Mouse (Mus musculus): ENCODE data around the gene Brms1.
"Not testable (repeated sequence)": the region's sequence is repeated elsewhere in the genome, so short reads cannot be mapped to it uniquely, and the experiment has no call there.

Gene Brms1

DNA sequence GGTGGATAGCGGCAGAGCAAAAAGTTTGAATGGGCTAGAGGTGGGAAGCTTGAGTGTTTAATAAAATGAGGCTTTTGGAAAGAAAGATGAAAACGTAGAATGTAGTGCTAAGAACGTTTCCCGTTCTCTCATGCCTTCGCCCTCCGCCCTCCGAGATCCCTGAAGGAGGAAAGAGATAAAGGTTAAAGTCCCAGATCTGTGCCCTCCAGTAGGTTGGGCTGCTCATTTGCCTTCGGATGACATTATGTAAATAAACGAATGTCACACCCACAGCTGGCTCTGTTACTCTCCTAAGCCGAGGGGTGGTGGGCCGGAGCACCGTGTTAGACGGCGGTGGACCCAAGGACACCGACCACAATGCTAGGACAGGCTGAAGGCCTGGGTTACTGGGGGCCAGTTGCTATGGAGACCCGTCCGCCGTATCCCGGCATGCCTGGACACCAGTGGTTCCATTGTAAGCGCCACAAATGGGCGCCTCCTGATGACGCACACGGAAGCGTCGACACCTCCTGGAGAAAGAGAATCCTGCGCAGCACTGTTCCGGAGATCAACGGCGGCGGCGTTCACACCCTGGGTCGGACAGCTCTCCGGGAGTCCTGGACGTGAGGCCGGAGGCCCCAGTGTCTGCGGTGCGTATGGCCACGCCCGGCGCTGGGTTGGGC is at the start of gene Brms1:
Gene Brms1, plus strand, starts transcription at position 493 of the 662 bp plus-strand sequence.
- DNase-seq: peak; percentile 99

DNA sequence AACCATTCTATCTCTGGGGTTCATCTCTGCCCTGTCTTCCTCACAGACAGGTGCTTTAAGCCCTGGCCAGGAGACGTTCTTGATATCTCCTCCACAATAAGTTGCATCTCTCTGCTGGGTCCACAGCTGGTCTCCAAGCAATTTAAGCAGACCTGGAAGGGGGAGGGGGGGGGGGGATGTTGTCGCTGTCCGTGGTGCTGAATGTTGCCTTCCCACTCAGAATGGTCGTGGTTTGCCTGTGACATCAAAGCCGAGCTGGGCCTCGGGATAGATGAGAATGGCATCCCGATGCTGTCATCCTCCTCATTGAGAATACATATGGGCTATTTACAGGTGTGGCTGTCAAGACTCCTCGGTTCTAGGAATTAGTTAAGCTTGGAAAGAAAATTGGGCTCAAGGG is 48.8 kb upstream of the Brms1 start:
- no peak for DNase-seq

DNA sequence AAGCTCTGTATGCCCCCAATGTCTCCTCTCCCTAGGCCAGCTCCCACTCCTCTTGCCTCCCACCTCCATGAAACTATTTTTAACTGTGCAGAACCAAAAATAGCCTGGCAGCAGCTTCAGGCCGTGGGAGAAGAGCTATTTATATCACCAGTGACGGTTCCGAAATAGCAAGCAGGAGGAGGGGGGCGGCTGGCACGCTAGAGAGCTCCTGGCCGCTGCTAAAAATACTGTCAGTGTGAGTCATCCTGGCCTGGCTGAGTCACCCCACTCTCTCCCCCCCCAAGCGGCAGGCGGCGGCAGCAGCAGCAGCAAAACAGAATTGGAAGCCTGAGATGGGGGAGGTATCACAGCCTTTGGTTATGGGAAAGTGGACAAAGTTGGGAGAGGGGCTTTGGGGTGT is 48.2 kb upstream of the Brms1 start:
- DNase-seq: peak; percentile 98

DNA sequence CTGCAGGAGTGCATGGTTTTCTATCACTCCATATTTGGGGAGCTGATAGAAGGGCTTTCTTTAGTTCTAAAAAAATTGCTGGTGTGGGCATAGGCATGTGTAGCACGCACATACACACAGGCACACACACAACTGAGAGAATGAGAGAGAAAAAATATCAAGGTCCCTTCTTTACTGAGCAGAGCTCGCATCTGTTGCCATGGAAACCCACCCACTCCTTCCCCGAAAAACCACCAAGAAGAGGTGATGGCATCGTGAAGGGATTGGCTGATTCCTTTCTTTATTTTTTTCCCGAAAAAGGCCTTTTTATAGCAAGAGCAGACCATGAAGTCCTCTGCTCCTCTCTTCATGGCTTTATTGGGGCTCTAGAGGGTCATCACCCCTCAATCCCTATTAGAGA is 47.1 kb upstream of the Brms1 start:
- DNase-seq: no peak

DNA sequence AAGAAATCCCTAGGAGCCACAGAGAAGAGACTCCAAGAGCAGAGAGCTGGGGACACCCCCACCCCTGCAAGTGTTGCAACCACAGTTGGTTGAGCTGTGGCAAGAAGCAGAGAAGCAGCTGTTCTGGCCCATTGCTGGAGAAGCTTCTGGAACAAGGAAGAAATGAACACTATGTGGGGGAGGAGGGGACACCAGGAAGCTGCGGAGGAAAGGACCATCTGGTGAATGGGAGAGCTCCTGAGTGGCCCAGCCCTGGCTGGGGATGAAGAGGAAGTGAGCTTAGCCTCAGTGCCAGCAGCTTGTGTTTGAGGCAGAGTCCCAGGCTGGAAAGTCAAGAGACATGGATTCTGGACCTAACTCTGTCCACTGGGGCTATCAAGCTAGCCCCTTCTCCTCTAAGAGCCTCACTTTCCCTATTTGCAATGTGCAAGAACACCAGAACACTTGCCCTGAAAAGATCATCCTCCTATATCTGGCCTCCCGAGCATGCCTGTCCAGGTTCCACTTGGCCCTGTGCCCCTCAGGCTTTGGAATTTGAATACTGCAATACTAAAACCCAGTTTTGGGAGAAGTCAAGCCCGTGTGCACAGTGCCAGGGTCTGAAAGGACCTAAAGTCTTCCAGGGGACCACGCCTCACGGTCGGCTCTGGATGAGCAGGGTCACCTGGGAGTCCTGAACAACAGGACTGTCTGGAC is 41.6 kb upstream of the Brms1 start:
- no peak for DNase-seq

DNA sequence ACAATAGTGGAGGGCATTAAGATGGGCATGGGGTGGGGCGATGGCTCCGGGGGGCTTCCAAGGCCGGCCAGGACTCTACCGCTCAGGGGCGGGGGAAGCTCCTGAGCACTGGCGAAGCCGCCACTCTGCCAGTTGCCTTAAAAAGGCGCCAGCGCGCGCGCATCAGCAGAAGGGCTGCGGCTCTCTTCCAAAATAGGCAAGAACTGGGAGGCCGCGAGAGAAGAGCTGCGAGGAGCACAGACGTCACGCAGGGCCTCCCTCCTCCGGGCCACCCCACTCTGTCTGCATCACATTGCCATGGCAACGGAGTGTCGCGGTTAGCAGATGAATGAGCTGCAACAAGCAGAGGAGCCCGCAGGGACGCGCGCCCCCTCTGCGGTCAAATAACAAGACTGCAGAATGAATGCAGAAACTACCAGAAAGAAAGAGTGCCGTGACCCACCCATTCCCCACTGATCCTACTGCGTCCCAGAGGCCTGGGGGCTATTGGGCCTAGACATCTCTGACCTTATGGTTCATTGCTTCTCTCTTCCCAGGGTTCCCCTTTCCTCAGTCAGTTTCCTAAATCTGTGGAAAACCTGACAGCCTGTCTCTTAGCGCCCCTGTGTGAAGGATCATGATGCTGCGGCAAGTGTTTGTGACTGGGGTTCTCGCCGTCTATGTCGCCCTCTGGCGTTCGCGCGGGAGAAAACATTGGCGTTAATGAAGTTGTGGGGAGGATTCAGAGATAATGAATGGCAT is 39.3 kb upstream of the Brms1 start:
- peak; percentile 95 for DNase-seq

DNA sequence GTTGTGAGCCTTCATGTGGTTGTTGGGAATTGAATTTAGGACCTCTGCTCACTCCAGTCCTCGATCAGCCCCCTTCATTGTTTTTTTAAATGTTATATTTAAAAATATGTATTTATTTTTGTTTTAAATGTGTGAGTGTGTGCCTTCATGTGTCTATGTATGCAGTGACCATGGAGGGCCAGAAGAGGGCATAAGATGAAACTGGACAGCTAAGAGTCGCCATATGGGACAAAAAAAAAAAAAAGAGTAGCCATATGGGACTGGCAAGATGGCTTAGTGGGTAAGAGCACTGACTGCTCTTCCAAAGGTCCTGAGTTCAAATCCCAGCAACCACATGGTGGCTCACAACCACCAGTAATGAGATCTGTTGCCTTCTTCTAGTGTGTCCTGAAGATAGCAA is 37.5 kb upstream of the Brms1 start:
- not testable (repeated sequence) for DNase-seq

DNA sequence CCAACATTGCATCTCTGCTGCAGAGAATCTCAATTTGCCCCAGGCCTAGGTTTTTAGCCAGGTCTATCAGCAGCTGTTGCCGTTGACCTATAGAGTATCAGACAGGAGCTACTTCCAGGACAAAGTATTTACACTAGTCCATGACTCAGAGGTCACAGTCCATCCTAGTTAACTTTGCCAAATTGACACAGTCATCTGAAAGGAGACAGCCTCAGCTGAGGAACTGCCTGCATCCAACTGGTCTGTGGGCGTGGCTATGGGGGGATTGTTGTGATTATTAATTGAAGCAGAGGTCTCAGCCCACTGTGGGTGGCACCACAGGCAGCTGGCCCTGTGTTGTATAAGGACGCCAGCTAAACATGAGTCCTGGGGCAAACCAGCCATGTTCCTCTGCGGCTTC is 36.2 kb upstream of the Brms1 start:
- DNase-seq: no peak

DNA sequence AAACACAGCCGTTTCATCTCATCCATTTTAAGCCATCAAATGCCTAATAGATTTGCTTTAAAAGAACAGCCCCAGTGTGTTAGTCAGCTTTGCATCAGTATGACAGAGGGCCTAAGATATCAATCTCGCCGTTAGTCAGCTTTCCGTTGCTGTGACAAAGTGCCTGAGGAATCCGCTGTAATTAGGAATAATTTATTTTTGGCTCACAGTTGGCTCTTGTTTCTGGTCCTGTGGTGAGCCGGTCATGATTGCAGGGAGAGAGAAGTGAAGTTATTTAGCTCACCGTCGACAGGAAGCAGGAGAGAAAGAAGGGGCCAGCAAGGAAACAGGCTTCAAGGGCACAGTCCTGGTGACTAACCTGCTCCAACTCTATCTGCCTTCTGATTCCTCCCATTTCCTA is 28.0 kb upstream of the Brms1 start:
- DNase-seq: no peak

DNA sequence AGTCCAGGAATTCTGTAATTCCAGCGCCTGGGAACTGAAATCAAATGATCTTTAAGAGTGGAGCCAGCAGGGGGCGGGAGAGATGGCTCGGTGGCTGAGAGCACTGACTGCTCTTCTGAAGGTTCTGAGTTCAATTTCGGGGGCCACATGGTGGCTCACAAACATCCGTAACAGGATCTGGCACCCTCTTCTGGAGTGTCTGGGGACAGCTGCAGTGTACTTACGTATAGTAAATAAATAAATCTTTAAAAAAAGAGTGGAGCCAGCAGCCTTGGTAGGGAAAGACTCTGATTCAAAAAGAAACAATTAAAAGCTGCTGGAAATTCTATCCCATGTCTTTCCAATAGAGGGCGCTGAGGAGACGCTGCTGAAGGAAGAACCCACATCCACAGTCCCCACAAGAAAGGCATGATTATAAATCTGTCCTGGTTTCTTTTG is 26.2 kb upstream of the Brms1 start:
- no peak for DNase-seq

DNA sequence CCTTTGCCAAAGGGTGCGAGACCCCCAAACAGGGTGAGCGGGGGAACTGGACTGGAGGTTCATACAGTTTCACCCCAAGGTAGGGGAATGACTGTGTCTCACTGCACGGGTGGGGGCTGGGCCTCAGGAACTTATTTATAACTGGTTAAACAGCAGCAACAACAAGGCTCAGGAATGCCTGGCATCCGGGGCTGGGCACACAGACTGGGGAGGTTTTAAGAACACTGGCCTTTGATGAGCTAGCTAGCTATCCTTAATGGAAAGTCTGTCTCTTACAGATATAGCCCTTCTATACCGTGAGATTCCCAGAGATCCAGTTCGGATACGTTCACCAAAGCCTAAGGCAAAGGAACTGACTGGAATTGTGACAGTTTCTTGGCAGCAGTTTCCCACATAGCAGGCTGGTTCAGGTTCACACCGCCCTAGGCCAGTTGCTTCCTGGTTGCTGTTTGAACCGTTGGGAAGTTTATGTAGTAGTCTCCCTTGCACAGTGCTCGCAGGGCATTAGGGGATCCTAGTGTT is 24.9 kb upstream of the Brms1 start:
- DNase-seq: peak; percentile 95

DNA sequence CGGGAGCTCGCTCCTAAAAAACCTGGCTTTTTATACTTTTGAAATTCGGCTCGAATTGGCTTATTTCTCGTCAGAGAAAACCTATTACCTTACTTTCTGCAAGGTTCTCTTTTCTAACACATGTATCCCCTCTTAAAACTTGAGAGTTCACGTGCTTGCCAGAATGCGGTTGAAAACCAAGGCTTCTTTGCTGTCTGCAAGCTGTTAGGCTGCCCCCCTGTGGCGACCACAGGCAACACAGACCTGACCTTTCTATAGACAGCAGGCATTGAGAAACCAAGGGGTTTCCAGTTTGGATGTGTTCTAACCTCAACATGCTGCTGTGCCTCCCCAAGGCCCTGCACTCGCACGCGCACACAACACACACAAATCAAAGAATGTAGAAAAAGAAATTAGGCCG is 24.4 kb upstream of the Brms1 start:
- peak; percentile 94 for DNase-seq

DNA sequence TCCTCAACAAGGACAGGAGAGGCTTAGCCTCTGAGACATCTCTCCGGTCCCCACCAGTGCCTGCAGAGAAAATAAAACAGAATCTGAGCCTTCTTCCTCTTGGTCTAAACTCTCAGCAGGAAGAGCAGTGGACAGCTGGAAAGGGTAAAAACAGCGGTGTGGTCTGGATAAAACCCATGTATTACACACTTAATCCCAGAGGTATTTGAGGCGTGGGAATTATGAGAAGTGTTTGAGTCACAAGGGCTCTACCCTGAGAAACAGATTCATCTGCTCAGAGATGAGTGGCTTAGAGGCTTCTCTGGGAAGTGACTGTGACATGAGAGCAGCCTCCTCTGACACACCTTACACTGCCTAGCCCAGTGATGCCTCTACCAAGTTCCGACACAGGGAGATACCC is 23.5 kb upstream of the Brms1 start:
- no peak for DNase-seq

DNA sequence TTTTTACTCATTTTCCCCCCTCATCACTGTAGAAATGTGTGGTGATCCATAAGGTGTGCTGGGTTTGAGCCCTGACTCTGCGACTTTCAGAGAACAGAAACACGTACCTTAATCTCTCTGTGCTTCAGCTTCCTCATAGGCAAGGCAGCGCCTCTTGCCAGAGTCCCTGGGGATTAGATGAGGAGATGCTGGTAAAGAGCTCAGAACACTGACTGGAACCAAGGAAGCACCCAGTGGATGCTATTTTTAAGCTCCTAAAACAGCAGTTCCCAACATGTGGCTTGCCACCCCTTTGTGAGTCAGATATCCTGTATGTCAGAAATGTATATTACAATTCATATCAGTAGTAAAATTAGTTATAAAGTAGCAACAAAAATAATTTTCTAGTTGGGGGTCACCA is 23.0 kb upstream of the Brms1 start:
- no peak for DNase-seq

DNA sequence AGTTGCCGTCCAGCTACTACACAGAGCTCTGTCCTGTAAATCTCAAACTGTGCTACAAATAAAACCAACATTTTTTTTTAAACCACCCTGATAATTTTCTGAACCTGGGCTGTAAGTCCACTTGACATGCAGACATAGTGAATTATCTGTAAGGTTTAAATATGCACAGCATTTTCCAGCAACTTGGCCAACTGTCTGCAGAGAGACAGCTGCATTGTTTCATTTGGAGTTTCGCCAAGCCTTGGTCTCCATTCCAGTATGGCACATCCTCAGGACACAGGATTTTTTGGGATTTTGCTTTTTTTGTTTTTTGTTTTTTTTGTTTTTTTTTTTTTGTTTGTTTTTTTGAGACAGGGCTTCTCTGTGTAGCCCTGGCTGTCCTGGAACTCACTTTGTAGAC is 19.7 kb upstream of the Brms1 start:
- no peak for DNase-seq

DNA sequence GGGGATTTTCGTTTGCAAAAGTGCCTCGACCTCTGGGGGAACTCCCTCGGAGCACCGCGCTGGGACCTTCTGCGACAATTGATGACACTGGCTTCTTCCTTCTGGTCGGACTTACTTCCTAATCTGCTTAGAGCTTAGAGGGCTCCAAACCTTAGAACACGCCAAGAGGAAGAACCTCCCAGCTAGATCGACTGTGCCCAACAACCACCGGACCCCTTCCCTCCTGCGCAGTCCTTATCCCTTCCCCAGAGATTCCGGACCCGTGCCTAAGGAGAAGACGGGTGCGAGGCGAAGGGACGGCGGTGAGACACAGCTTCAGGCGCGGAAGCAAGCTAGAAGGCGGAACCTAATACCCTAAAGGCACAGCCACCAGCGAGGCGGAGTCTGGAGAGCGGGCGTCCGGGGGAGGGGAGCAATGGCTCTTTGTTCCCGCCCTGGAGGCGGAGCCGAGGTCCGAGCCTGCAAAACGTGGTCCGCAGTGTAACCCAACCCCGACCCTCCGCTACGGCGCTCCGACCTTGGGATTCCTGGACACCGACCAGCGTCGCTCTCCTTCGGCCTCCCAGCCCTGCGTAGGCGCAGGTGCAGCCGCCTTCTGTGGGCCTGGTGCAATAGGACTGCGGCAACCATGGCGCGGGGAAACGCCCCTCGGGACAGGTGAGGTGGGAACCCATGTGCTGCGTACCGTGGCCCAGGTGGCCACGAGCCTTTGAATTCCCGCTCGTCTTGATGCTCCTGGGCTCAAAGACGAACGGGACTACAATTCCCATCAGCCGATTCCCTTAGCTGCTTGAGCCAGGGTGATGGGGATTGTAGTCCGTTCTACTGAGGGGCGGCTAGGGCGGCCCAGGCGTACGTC is 17.3 kb upstream of the Brms1 start, which contains the start of gene Slc29a2:
Gene Slc29a2, plus strand, starts transcription at position 240 of the 859 bp plus-strand sequence.
- DNase-seq: peak; percentile 99

DNA sequence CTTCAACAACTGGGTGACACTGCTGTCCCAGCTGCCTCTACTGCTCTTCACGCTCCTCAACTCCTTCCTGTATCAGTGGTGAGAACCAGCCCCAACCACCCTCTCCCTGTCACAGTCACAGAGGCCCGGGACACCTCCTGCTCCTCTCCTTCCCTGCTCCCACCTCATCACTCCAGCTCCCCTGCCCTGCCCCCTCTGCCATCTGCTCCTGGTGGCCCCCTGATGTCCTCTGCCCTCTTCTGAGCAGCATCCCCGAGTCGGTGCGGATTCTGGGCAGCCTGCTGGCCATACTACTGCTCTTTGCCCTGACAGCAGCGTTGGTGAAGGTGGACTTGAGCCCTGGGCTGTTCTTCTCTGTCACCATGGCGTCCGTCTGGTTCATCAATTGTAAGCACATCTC is 15.0 kb upstream of the Brms1 start:
- no peak for DNase-seq

DNA sequence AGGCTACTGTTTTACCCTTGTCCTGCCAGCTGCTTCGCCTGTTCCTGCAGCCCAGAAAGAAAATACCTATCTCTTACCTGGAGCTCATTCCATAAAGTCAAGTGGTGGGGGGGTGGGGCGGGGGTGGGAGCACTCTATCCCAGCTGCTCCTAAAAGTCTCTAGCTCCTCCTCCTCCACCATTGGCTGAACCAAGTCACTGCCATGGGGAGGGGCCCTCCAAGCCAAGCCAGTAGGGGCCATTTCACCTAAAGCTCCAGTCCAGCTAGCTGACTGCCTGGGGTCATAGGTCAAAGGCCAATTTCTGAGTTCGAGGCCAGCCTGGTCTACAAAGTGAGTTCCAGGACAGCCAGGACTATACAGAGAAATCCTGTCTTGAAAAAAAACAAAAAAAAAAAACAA is 8.5 kb upstream of the Brms1 start:
- DNase-seq: no peak

DNA sequence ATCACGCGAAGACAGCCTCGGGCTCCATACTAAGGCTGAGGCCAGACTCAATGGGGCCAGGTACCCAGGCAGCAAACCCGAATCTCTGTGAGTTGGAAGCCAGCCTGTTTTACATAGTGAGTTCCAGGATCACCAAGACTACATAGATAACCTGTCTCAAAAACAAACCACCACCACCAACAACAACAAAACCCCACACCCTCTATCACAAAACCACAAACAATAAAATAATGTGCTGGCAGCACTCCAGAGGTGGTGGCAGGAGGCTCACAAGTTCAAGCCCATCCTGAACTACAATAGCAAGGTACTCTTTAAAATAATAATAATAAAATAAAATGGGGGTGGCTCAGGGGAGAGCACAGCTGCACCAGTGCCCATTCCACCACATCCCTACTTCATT is 4.6 kb upstream of the Brms1 start:
- no peak for DNase-seq

DNA sequence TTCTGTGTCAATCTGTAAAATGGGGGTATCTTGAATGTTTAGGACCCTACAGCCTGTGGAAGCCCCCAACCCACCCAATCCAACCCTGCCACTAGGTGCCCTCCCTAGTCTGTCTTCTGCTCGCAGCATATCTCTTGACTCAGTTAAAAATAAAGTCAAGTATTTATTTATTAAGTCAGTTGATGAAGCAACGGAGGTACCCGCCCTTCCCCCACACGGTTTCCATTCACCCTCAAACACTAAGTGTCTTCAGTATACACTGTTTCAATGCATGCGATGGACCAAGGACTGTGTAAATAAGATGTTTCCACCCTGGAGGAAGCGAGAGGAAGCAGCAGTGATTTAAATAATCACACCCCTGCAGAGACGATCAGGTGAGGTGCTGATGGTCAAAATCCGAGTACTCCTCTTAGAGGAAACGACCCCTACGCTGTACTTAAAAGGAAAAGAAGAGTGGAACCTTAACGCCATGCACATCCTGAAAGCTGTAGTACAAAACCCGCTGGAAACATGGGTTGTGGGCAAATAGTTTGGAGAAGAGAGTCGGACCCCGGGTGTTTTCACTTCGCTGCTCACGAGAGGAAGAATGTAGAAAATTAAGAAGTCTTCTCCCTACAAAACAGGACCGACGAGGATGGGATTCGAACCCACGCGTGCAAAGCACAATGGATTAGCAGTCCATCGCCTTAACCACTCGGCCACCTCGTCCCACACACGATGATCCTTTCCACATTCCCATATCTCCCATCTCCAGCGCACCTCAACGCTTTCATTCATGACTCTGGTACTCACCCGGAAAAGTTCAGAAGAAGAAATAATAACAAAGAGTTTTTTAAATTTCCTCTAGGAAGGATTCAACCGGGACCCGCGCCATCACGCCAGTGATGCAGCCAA is 3.2 kb upstream of the Brms1 start:
- DNase-seq: peak; percentile 97

DNA sequence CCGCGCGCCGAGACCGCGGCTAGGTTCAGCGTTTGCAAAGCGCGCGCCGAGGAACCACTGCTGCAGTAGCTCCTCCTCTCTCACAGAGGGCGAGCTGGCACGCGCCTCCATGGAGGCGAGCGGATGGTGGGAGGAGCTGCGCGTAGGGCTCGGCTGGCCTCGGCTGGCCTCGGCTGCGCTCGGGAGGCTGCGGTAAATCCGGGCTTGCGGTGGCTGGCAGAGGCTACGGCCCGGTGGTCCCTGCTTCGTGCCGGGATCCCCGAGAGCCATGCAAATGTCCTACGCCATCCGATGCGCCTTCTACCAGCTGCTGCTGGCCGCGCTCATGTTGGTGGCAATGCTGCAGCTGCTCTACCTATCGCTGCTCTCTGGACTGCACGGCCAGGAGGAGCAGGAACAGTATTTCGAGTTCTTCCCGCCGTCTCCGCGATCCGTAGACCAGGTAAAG is 2.4 kb upstream of the Brms1 start, which contains the start of the genes B4gat1 and AC124502.3:
Gene B4gat1, plus strand, starts transcription at position 118 of the 448 bp plus-strand sequence.
Gene AC124502.3, plus strand, starts transcription at position 183 of the 448 bp plus-strand sequence.
- peak; percentile 99 for DNase-seq
